Mouse (Mus musculus) heart, adult 2 months (tissue): ENCODE results near the gene Ptprd.

Experiments used
- CTCF ChIP-seq: fragments of 200-600 bp; IDR thresholded peaks from 2 replicates; pipeline ENCODE4 v1.8.1; 2022; ENCODE audit warnings: antibody characterized with exemption, mild to moderate bottlenecking, moderate library complexity
- EP300 ChIP-seq: fragments of 200-500 bp; IDR thresholded peaks from 2 replicates; pipeline ENCODE4 v1.6.1; 2011; ENCODE audit warnings: low read depth, low read length, control low read depth; ENCODE audit not compliant: insufficient read depth

DNA sequence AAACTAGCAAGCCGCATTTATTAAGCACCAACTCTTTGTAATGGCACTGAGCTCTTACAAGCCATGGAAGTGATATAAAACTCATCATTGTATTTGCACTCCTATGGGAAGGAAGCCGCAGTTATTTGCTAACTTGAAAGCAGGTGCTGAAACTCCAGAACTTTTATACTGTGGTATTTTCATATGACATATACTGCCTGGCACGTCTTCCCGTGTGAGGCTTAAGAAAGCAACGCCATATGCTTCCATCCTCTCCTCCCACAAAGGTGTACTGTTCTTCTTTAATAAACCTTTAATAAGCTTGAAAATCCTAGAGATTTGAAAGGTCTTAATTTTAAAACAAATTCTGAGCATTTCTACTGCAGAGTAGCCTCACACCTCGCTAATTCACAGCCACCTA is 1595.1 kb downstream of the Ptprd start:
- TF ChIP-seq CTCF (no peak), EP300 (no peak)
